Mouse (Mus musculus) liver, postnatal 0 days (tissue): Measurements from ENCODE around the gene Cpm. TPM values are rescaled to one million over a fixed set of nuclear protein-coding genes. Genes with fewer than 3 reads are reported as not detected.

Experiments used
- ATAC-seq: fragments of 200-750 bp; cut with Nextera tagmentation; 2 replicates; pipeline ENCODE4 v1.8.0; 2017; ENCODE audit warnings: mild to moderate bottlenecking, moderate library complexity
- DNase-seq: peaks from one replicate; pipeline ENCODE4 v3.0.0-alpha.2; 2016
- H3K27ac ChIP-seq: fragments of 300-500 bp; sonication (generic); 2 replicates; pipeline ENCODE4 v1.5.1; 2014; ENCODE audit warnings: antibody characterized with exemption, moderate library complexity, mild to moderate bottlenecking, low read depth
- H3K27me3 ChIP-seq: fragments of 300-500 bp; sonication (generic); 2 replicates; pipeline ENCODE4 v1.6.1; 2014; ENCODE audit warnings: low read length, control low read depth, mixed read lengths; ENCODE audit not compliant: insufficient read depth
- H3K36me3 ChIP-seq: fragments of 300-500 bp; sonication (generic); replicated peaks from 2 replicates; pipeline ENCODE4 v1.6.1; 2014; ENCODE audit warnings: mild to moderate bottlenecking, control low read depth, low read length, moderate library complexity, mixed read lengths; ENCODE audit not compliant: insufficient read depth
- H3K4me1 ChIP-seq: fragments of 300-500 bp; sonication (generic); 2 replicates; pipeline ENCODE4 v1.6.1; 2014; ENCODE audit warnings: antibody characterized with exemption, mild to moderate bottlenecking, control low read depth; ENCODE audit not compliant: insufficient read depth
- H3K4me2 ChIP-seq: fragments of 300-500 bp; sonication (generic); 2 replicates; pipeline ENCODE4 v1.6.1; 2014; ENCODE audit warnings: low read depth, mild to moderate bottlenecking, low read length, moderate library complexity, mixed read lengths
- H3K4me3 ChIP-seq: fragments of 300-500 bp; sonication (generic); 2 replicates; pipeline ENCODE4 v1.5.1; 2014; ENCODE audit warnings: low read depth, low read length
- H3K9ac ChIP-seq: fragments of 300-500 bp; sonication (generic); replicated peaks from 2 replicates; pipeline ENCODE4 v1.6.1; 2014; ENCODE audit warnings: mild to moderate bottlenecking, moderate library complexity
- H3K9me3 ChIP-seq: fragments of 300-500 bp; sonication (generic); 2 replicates; pipeline ENCODE4 v1.6.1; 2016; ENCODE audit warnings: mild to moderate bottlenecking, control low read depth, low read length, mixed read lengths
- CTCF ChIP-seq: sonication (generic); IDR thresholded peaks from 2 replicates; pipeline ENCODE4 v1.5.1; 2016; ENCODE audit warnings: antibody characterized with exemption, low read depth
- EP300 ChIP-seq: IDR thresholded peaks from 2 replicates; pipeline ENCODE4 v1.6.1; 2016; ENCODE audit warnings: antibody characterized with exemption, low read depth, mild to moderate bottlenecking
- WGBS: fragments of 180-500 bp; shearing (Covaris S2); extraction: QIAGEN DNeasy Blood & Tissue Kit; methylation state at CpG from one replicate; pipeline ENCODE4 v1.1.7; 2014; ENCODE audit not compliant: insufficient replicate concordance; 5-methylcytosine and 5-hydroxymethylcytosine counted together
- polyA plus RNA-seq: library from polyadenylated mRNA; unstranded; fragments of >200 nt; fragmentation: Nextera tagmentation; extraction: Ambion mirVana; gene quantifications from 2 replicates; pipeline ENCODE4 v1.2.1, GENCODE M21; 2015

The Cpm gene
- polyA plus RNA-seq, 1 experiment from 2014 or later: 7.0 TPM

- Histone ChIP-seq H3K4me2 (no peak overlapping the region), H3K27me3 (no peaks in the 10 kb centered on the region), H3K9ac (no peak overlapping the region), H3K4me1 (peaks cover 4% of the 10 kb centered on the region; the same call in 1 of the 2 replicates), H3K36me3 (no peaks in the 10 kb centered on the region), H3K4me3 (no peak overlapping the region), H3K9me3 (no peaks in the 10 kb centered on the region), H3K27ac (no peak overlapping the region)
- 83% methylated on average over 3 of the region's 3 CpGs for WGBS
- TF ChIP-seq CTCF (no peak), EP300 (no peak)
- DNase-seq (no peak), ATAC-seq (no peak)
Measured at GRCm38 (mm10) chr10:117657659-117658306, 28.5 kb downstream of the Cpm start.

- ATAC-seq: no peak
- Histone ChIP-seq H3K36me3 (no peaks in the 10 kb centered on the region), H3K9ac (no peak overlapping the region), H3K9me3 (no peaks in the 10 kb centered on the region), H3K4me1 (peaks cover 6% of the 10 kb centered on the region; the same call in 1 of the 2 replicates), H3K27me3 (no peaks in the 10 kb centered on the region), H3K27ac (no peak overlapping the region), H3K4me2 (no peak overlapping the region), H3K4me3 (no peak overlapping the region)
- TF ChIP-seq CTCF (no peak), EP300 (no peak)
- DNase-seq: no peak
- WGBS: 86% methylated on average over 14 of the region's 14 CpGs
Measured at GRCm38 (mm10) chr10:117658522-117659429, 29.5 kb downstream of the Cpm start.

- Histone ChIP-seq H3K4me3 (no peak overlapping the region), H3K27ac (no peak overlapping the region), H3K36me3 (no peaks in the 10 kb centered on the region), H3K4me2 (no peak overlapping the region), H3K9me3 (no peaks in the 10 kb centered on the region), H3K27me3 (no peaks in the 10 kb centered on the region), H3K9ac (no peak overlapping the region), H3K4me1 (peaks cover 6% of the 10 kb centered on the region; the same call in 1 of the 2 replicates)
- DNase-seq (no peak), ATAC-seq (no peak)
- WGBS: 76% methylated on average over 11 of the region's 11 CpGs
- no peak for TF ChIP-seq EP300
- TF ChIP-seq CTCF: no peak
Measured at GRCm38 (mm10) chr10:117659430-117659813, 30.1 kb downstream of the Cpm start.

- Histone ChIP-seq H3K4me2 (no peak overlapping the region), H3K36me3 (no peaks in the 10 kb centered on the region), H3K4me1 (peaks cover 6% of the 10 kb centered on the region; the same call in 1 of the 2 replicates), H3K27ac (no peak overlapping the region), H3K27me3 (no peaks in the 10 kb centered on the region), H3K4me3 (no peak overlapping the region), H3K9ac (no peak overlapping the region), H3K9me3 (no peaks in the 10 kb centered on the region)
- DNase-seq (no peak), ATAC-seq (no peak)
- TF ChIP-seq CTCF (no peak), EP300 (no peak)
- 43% methylated on average over 11 of the region's 11 CpGs for WGBS
Measured at GRCm38 (mm10) chr10:117659819-117660218, 30.5 kb downstream of the Cpm start.

- Histone ChIP-seq H3K4me2 (peak overlapping the region; percentile 53), H3K9me3 (no peaks in the 10 kb centered on the region), H3K36me3 (no peaks in the 10 kb centered on the region), H3K27me3 (no peaks in the 10 kb centered on the region), H3K27ac (peak overlapping the region; percentile 74), H3K9ac (no peak overlapping the region), H3K4me3 (no peak overlapping the region), H3K4me1 (peaks cover 6% of the 10 kb centered on the region; the same call in 1 of the 2 replicates)
- peak; percentile 69 for DNase-seq
- TF ChIP-seq EP300: no peak
- TF ChIP-seq CTCF: no peak
- WGBS: 68% methylated on average over 15 of the region's 15 CpGs
- peak; percentile 90 for ATAC-seq
Measured at GRCm38 (mm10) chr10:117662316-117663055, 33.2 kb downstream of the Cpm start.
